Mouse (Mus musculus) lung, adult 2 months (tissue): Measurements from ENCODE around the gene Ccdc163.

Experiments
- CTCF ChIP-seq: fragments of 200-500 bp; IDR thresholded peaks from 2 replicates; pipeline ENCODE4 v1.5.1; 2011; ENCODE audit warnings: mild to moderate bottlenecking, low read length, control low read depth; ENCODE audit not compliant: insufficient read depth
- POLR2A ChIP-seq: fragments of 200-500 bp; IDR thresholded peaks from 2 replicates; pipeline ENCODE4 v1.6.1; 2011; ENCODE audit warnings: low read depth, mild to moderate bottlenecking, control low read depth, low read length, borderline replicate concordance; ENCODE audit errors: extremely low read depth

DNA sequence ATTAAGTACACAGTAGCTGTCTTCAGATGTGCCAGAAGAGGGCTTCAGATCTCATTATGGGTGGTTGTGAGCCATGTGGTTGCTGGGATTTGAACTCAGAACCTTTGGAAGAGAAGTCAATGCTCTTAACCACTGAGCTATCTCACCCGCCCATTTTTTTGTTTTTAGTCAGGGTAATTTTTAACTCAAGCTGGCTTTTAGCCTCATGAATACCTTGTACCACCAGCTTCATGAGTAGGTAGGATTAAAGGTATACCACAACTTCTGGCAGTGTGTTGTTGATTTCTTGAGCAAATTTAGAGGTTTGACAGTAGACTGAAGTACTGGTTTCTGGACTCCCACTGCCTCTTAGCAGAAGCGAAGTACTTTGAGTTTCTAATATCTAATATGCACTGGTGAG, 16.2 kb upstream of the Ccdc163 start:
- no peak for TF ChIP-seq POLR2A
- TF ChIP-seq CTCF: no peak
